Mouse (Mus musculus) forebrain, embryonic 14.5 days (tissue): ENCODE data around the gene C2cd4a. TPM values are rescaled to one million over a fixed set of nuclear protein-coding genes. Genes with fewer than 3 reads are reported as not detected.

ENCODE experiments used
- ATAC-seq: fragments of 200-750 bp; cut with Nextera tagmentation; 2 replicates; pipeline ENCODE4 v1.8.0; 2017; ENCODE audit warnings: mild to moderate bottlenecking, moderate library complexity
- DNase-seq: peaks from one replicate; pipeline ENCODE4 v3.0.0-alpha.2; 2015; ENCODE audit warnings: low spot score
- H3K27ac ChIP-seq: fragments of 300-500 bp; sonication (generic); 2 replicates; pipeline ENCODE4 v1.5.1; 2014; ENCODE audit warnings: low read depth, mild to moderate bottlenecking, control low read depth, low read length, moderate library complexity
- H3K27me3 ChIP-seq: fragments of 300-500 bp; sonication (generic); replicated peaks from 2 replicates; pipeline ENCODE4 v1.6.1; 2014; ENCODE audit warnings: low read length, control low read depth, mixed read lengths; ENCODE audit not compliant: control insufficient read depth, insufficient read depth
- H3K36me3 ChIP-seq: fragments of 300-500 bp; sonication (generic); 2 replicates; pipeline ENCODE4 v1.6.1; 2014; ENCODE audit warnings: low read length, control low read depth; ENCODE audit not compliant: control insufficient read depth, insufficient read depth
- H3K4me1 ChIP-seq: fragments of 300-500 bp; sonication (generic); 2 replicates; pipeline ENCODE4 v1.6.1; 2014; ENCODE audit warnings: antibody characterized with exemption, low read length, control low read depth; ENCODE audit not compliant: control insufficient read depth, insufficient read depth
- H3K4me2 ChIP-seq: fragments of 300-500 bp; sonication (generic); 2 replicates; pipeline ENCODE4 v1.6.1; 2014; ENCODE audit warnings: mild to moderate bottlenecking, control low read depth, low read length
- H3K4me3 ChIP-seq: fragments of 300-500 bp; sonication (generic); 2 replicates; pipeline ENCODE4 v1.5.1; 2014; ENCODE audit warnings: low read depth, low read length, control low read depth
- H3K9ac ChIP-seq: fragments of 300-500 bp; sonication (generic); 2 replicates; pipeline ENCODE4 v1.6.1; 2014; ENCODE audit warnings: mild to moderate bottlenecking, low read length, control low read depth, moderate library complexity
- H3K9me3 ChIP-seq: fragments of 300-500 bp; sonication (generic); replicated peaks from 2 replicates; pipeline ENCODE4 v1.6.1; 2016; ENCODE audit warnings: low read length, control low read depth, mixed read lengths; ENCODE audit not compliant: control insufficient read depth
- WGBS: fragments of 180-500 bp; shearing (Covaris S2); extraction: QIAGEN DNeasy Blood & Tissue Kit; methylation state at CpG from one replicate; pipeline ENCODE4 v1.1.7; 2014; 5-methylcytosine and 5-hydroxymethylcytosine counted together
- polyA plus RNA-seq: library from polyadenylated mRNA; unstranded; fragments of >200 nt; fragmentation: Nextera tagmentation; extraction: Ambion mirVana; gene quantifications from 2 replicates; pipeline ENCODE4 v1.2.1, GENCODE M21; 2014

C2cd4a gene
- polyA plus RNA-seq, 1 experiment from 2014 or later: 0.24 TPM

GRCm38 (mm10) chr9:67786311-67786710 is 45.8 kb downstream of the C2cd4a start:
- no peak overlapping the region for H3K4me3 ChIP-seq
- no peak for ATAC-seq
- no peak overlapping the region for H3K4me2 ChIP-seq
- peaks cover 2% of the 10 kb centered on the region; the same call in 1 of the 2 replicates for H3K9me3 ChIP-seq
- no peak overlapping the region for H3K9ac ChIP-seq
- no peaks in the 10 kb centered on the region for H3K4me1 ChIP-seq
- DNase-seq: no peak
- WGBS: 90% methylated on average over 7 of the region's 7 CpGs
- H3K27ac ChIP-seq: no peak overlapping the region
- no peaks in the 10 kb centered on the region for H3K36me3 ChIP-seq
- H3K27me3 ChIP-seq: no peaks in the 10 kb centered on the region

GRCm38 (mm10) chr9:67783925-67784324 is 48.2 kb downstream of the C2cd4a start:
- no peak for DNase-seq
- Histone ChIP-seq H3K4me2 (no peak overlapping the region), H3K9me3 (peaks cover 2% of the 10 kb centered on the region; the same call in 1 of the 2 replicates), H3K27ac (no peak overlapping the region), H3K27me3 (no peaks in the 10 kb centered on the region), H3K36me3 (no peaks in the 10 kb centered on the region), H3K4me1 (no peaks in the 10 kb centered on the region), H3K9ac (no peak overlapping the region), H3K4me3 (no peak overlapping the region)
- no peak for ATAC-seq

GRCm38 (mm10) chr9:67783464-67783863 is 48.7 kb downstream of the C2cd4a start:
- Histone ChIP-seq H3K27ac (no peak overlapping the region), H3K9ac (no peak overlapping the region), H3K4me2 (no peak overlapping the region), H3K4me1 (no peaks in the 10 kb centered on the region), H3K4me3 (no peak overlapping the region), H3K36me3 (no peaks in the 10 kb centered on the region), H3K27me3 (no peaks in the 10 kb centered on the region), H3K9me3 (peaks cover 2% of the 10 kb centered on the region; the same call in 1 of the 2 replicates)
- ATAC-seq (no peak), DNase-seq (no peak)
- WGBS: 94% methylated on average over 3 of the region's 3 CpGs

- Histone ChIP-seq H3K9me3 (peaks cover 2% of the 10 kb centered on the region; the same call in 1 of the 2 replicates), H3K9ac (no peak overlapping the region), H3K4me1 (no peaks in the 10 kb centered on the region), H3K36me3 (no peaks in the 10 kb centered on the region), H3K4me2 (no peak overlapping the region), H3K27ac (no peak overlapping the region), H3K4me3 (no peak overlapping the region), H3K27me3 (no peaks in the 10 kb centered on the region)
- WGBS: 72% methylated on average over 6 of the region's 6 CpGs
- ATAC-seq (no peak), DNase-seq (no peak)
Observed at GRCm38 (mm10) chr9:67782786-67783185, 49.3 kb downstream of the C2cd4a start.

Other genes with a start within 250 kb of the C2cd4a start
- 0.41 and 0.48 TPM in 2 replicates for gene C2cd4b, start 72.9 kb downstream of the C2cd4a start, polyA plus RNA-seq
- gene Vps13c, start 8.1 kb upstream of the C2cd4a start, polyA plus RNA-seq: 8.3 and 10.5 TPM in 2 replicates